Mouse (Mus musculus) cerebellum, postnatal 14 days (tissue): ENCODE measurements around the gene Sema6b.

ENCODE experiments used
- DNase-seq, 2 experiments: peaks; one replicate each; pipeline ENCODE4 v3.0.0; 2021; ENCODE audit warnings: mixed read lengths in 2 of 2

Sema6b gene

DNA sequence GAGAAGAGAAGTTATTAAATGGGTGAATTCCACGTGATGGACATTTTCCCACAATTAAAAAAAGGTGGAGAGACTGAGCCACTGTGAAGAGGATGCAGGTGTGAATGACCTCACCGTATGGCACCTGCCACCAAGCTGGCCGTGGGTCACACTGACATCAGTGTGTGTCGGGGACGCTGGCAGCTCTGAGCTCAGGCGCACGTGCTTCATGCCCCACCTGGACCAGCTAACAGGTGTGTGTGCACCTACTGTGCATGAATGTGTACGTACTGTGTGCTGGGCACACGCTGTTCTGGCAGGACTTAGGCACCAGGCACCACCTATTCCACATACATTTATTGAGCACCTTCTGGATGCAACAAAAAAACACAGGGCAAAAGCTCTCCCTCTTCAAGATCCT, 4.4 kb upstream of the Sema6b start:
- no peak for DNase-seq

DNA sequence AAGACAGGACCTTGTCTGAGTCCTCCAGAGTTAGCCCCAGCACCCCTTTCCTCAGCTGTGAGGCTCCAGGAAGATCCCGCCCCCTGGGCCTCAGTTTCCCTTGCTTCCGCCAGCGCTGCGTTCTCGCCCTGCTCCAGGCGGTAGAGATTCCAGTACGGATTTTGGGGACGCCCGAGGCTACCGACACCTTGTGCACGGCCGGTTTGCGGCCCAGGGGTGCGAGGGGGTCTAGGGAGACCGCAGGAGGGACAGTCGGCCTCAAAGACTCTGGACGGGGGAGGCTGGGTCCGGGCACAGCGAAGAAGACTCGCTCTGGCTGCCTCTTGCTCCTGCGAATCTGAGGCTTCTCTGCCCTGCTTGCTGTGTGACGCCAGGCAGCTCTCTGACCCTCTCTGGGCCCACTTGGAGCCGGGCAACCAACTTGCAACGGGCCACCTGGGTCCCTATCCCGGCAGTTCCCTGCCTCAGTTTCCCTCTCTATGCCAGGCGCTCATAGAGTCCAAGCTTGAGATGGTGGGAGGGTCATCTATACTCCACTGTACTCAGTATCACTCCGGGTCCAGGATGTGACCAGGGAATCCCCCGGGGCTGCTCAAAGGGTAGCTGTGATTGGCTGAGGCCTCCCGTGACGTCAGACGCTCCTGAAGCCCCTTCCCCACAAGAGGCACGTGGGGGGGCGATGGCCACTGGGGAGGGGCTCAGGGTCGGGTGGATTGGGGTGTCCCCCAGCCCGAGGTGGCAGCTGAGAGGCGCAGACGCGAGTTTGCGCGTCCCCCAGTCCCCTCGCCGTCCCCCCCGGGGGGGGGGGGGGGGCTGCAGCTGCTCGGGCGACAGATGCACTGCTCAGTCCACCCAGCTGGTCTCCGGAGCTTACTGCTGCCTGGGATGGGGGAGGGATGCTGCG, 1.8 kb upstream of the Sema6b start:
- DNase-seq, result peak; percentile 81 to 82

DNA sequence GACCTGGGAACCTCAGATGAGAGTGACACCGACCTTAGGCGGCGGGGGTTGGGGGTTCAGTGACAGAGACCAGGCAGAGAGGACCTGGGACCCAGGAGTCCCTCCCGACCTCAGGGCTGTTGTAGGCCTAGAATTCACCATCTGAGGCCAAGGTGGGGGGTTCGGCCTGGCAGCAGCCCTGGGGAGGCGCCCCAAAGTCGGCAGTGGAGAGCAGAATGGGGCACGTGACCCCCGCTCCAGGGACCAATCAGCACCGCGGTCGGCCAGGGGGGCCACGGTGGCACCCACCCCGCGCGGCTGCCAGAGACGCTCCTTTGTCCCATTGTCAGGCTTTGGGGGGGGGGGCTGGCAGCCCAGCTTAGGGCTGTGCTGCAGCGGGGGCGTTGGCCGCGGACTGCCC, 788 bp downstream of the Sema6b start:
- peak in 1 of 2 experiments; percentile 47 for DNase-seq

DNA sequence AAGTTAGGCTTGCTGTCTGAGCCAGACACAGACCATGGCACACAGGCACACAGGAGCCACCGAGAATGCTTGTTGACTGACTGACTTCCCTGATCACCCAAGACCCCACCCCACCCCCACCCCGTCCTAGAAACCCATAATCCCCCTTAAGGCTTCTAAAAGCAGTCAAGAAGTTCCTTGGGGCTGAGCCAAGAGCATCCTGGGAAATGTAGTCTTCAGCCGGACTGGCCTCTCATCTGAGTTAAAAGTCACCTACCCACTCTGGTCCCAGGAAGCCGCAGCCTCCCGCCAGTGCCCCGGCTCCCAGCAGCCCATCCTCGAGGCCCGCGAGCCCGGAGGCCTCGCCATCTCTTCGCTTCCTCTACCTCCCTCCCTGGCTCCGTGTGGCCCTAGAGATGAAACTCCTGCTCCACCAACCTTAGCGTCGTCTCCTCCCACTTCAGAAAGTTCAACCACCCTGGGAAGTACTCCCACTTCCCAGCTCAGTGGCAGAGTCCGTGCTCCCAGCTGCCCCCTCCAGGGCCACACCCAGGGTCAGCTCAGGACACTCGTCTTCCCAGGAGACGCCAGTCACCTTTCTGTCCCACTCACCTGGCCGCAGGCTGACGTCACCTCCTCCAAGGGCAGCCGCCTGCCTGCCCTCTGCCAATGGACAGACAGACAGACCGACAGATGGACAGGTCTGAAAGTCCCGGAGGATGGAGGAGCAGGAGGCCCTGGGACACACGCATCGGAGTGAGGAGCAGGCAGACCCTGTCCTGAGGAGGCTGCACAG, 2.1 kb downstream of the Sema6b start:
- peak in 1 of 2 experiments; percentile 64 for DNase-seq

DNA sequence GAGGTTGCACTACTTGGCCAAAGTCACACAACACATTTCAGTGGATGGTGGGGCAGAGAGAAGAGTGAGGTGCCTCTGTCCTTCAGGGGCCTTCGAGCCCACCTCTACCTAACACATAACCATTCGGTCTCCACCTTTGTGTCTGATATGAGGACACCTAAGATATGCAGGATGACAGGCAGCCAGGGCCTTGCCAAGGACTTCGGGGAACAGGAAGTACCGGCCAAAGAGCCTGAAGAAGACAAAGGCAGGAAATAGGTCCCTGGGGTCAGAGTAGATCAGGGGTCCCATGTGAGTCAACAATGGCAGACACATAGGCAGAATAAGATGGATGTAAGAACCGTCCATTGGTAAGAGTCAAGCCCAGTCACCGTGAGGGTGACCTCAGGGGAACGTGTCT, 3.6 kb downstream of the Sema6b start:
- no peak for DNase-seq

DNA sequence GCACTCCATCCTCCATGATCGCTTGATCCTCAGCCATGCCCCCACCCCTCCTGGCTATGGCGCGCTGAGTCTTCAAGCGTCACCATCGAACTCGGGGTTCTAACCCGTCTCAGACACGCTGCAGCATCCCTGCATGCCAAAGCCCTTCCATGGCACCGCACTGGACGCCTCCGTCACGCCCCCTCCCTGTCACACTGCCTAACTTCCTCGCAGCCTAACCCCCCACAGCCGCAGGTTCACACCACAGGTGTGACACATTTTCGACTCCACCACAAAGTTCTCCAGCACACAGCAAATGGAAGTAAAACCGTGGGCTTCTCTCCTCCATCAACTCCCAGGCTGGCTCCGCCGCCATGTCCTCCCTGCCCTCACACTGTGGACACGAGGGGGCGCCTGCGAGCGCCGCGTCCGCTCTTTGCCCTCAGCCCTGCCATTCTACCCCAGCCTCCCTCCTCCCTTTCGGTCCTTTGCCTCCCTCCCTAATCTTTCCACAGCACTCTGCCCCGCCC, 5.6 kb downstream of the Sema6b start:
- DNase-seq, result peak; percentile 72 to 83

DNA sequence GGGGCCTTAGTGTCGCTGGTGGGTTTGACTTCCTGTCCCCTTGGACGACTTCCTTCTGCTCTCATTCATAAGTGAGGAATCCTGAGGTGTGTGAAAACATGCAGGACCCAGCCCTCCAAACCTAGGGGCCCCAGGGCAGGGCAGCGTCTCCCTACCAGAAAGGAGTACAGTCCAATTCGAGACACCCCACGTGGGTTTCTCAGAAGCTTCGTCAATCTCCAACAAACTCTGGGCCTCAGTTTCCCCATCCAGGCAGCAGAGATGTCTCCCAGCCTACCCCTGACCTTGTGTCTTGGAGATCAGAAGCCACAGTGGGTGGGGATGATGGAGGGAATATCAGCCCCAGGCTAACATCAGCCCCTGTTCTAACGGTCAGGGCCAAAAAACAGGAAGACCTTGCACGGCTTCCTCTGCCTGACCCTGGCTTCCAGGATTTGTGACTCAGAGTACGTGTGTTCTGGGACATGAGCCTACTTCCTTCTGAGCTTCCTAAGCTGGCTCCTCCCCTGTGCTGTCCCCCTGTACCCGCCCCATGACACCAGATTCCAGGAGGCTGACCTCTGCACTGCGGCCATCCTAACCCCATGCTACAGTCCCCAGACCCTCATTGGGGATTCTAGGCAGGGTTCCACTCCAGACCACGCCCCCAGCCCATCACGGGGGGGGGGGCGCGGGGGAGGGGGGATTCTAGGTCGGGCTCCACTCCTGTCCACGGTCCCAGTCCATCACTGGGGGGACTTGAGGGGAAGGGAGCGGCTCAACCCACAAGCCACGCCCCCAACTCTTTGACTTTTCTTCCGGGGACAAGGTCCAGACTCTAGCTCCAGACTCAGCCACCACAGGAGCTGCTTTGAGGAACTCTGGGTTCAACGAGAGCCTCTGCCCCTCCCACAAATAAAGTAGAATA, 6.4 kb downstream of the Sema6b start:
- DNase-seq, result no peak

DNA sequence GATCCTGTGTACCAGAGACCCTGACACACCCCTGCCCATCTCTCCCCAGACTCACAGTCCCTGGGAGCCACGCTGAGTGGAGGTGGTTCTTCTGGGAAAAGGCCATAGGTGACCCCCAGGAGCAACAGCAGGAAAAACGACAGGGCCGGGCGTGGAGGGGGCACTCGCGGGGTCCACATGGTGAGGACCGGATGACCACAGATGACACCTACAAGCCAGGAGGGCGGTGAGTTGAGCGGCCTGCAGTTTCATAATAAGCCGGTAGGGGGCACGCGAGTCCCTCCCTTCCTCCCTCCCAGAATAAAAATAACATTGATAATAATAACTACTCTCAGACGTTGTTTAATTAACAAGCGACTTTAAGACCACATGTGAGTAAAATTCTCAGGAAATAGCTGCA, 7.5 kb downstream of the Sema6b start:
- peak; percentile 82 to 88 for DNase-seq

DNA sequence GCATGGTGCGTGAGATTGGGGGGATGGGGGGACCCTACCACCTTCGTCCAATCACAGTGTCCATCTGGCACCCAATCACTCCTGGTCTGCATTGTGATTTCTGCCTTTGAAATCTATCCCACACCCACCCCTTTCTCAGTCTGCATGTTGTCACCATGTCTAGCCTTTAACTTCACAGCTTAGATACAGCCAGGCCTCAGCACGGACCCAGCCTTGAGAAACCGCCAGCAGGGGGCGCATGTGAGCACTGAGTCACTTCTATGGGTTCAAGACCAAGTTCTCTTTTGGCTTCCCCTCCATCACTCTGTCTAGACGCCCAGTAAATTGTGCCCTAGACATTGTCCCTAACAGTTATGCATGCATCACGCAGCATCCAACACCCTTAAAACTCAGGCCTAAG, 8.3 kb downstream of the Sema6b start:
- peak; percentile 83 to 91 for DNase-seq

DNA sequence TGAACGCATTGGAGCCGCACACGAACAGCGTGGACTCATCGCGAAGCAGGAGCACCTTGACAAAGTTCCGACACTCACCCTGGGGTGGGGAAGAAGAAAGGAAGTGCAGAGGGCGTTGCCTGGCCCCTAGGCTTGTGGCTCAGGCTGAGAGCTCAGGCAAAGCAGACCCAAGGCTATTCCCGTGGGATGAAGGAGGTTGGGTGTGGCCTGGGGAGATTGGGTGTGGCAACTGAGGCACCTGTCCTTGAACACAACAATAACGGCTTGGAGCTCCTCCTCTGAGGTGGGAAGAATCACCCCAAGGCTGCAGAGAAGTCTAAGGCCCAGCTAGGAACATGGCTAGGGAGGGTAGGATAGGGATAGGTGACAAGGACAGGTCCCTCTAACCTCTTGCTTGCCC, 9.0 kb downstream of the Sema6b start:
- no peak for DNase-seq

DNA sequence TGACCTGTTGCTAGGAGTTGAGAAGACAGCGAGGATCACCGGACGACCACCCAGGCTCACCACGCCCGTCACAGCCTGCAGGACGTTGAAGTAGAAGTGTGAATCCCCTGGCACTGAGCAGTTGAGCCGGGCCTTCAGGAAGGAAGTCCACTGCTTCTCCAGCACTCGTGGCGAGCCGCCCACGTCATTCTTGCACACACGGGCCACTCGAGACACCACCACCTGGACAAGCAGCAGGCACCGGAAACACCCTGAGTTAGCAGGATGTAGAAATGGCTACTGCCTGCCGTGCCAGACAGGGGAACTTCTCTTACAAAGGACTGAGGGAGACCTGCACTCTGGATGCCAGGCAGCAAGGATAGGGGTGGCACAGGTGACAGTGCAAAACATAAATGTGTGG, 11.9 kb downstream of the Sema6b start:
- no peak for DNase-seq

DNA sequence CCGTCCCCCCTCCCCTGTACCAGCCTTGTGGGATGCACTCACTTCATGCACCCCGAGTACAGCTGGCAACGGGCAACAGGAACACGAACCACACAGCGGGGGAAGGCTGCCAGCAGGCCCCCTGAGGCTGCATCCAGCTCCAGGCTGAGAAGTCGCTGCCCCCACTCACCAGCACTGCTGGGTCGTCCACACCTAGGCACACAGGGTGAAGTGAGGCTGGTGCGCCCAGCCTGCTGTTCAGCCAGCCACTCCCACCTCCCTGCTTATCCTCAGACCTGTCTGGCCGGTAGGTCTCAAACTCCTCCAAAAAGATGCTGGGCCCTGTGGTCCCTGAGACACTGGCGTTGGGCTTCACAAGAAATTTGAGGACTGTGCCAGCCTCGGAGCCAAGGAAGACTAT, 14.0 kb downstream of the Sema6b start:
- no peak for DNase-seq

DNA sequence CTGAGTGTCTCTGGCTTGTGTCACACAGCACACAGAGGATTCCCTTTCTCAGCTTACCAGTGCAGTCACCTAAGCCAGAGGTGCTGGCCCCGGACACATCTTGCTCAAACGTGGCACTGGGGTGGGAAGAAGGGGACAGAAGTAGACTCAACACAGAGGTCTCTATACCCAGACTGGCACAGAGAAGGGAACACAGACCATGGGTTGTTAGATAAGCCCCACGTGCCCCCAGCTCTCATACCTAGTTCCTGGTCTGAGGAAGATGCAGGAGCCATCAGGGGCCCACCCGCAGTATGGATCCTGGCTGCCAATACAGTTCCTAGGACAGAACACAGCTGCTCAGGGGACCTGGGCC, 14.9 kb downstream of the Sema6b start:
- no peak for DNase-seq

DNA sequence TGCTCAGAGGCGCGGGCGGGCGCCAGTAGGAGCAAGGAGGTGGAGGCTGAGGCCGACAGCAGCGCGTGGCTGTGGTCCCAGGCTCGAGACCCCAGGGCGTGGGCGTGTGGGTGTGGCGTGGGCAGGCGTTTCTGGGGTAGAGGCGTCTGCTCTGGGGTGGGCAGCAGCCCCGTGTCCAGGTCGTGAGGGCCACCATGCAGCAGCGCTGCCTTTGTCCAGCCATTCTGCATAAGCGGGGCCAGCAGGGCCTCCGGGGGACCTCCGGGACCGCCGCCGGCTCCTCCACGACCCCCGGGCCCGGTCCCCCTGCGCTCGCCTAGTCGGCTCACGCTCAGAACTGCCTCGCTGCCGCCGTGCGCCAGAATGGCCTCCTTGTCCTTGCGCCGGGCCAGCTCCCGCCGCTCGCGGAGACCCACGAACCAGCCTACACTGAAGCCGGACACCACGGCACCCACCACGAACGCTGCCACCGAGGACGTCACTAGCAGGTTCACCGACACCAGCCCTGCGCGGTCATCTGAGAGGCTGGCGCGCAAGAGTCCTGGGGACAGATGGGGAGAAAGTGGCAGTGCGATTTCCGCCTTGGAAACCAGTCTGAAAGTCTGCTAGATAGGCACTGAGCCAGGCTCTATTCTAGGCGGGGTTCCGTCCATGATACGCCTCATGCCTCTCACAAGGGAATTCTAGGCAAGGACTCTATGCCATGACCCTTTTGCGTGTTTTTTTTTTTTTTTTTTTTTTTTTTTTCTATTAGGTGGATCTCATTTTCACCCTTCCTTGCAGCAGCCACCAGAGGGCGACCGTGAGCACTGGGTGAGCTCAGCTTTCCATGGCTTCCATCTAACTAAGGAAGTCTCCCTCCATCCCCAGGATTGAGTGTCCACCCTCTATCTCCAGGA, 15.5 kb downstream of the Sema6b start:
- peak; percentile 71 to 86 for DNase-seq

DNA sequence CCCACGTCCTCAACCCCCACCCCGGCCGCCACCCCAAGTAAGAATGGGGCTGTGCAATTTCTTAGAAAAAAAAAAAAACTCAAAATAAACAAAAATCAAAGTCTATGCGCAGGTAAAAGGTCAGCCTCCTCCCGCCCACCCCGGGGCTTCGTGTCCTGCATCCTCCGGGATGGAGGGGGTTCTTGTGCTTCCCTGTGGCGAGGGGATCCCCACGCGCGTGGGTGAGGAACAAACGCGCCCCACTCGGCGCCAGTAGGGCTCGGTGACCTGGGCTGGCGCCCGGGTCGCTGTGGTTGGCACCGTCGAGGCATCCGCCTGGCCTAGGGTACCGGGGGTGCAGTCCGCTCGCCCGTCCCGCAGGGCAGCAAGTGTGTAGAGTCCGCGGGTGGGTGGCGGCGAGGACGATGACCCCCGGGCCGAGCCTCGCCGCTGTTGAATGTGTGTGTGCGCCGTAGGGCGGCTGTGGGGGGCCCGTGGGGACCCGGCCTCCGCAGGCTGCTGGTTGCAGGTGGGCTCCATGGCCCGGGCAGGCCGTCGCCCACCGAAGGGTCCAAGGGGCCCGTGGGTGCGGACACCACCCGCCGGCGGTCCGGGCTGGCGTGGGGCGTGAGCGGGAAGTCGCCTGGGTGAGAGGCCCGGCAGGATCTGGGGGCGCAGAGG, 16.3 kb downstream of the Sema6b start:
- DNase-seq, result no peak

DNA sequence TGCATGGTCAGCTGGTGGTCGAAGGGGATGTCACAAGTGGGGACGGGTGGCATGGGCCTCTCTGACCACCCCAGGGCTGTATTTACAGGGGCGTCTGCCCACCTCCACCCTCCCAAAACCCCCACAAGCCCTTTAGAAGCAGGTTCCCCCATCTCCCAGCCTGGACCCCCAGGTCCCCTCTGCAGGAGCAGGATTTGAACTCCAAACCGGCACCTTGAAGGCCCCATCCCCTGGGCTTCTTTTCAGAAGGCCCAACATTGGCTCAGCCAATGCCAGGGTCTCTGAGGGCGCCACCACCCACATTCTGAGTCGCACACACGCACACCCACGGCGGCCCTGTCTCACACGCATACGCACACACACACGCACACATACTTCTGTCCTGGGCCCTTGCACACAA, 17.0 kb downstream of the Sema6b start:
- no peak for DNase-seq

DNA sequence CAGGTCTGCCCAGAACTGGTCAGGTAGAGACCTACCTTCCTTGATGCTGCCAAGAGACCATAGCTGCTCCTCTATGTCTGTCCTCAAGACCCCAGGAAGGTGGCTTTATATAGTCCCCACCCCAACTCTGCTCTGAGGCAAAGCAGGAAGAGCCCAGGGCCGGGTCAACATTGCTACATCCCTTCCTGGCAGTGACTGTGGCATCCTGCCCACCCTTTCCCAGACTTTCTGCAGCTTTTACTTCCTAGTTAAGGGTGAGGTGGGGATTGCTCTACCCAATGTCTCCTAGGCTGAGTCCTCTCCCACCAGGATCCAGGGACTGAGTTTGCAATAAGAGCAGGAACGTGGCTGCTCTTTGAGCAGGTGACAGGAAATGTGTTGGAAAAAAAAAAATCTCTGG, 18.3 kb downstream of the Sema6b start, which contains the start of gene Lrg1:
TSS of gene Lrg1 (minus strand) at position 176 of the 400 bp plus-strand sequence.
- no peak for DNase-seq

DNA sequence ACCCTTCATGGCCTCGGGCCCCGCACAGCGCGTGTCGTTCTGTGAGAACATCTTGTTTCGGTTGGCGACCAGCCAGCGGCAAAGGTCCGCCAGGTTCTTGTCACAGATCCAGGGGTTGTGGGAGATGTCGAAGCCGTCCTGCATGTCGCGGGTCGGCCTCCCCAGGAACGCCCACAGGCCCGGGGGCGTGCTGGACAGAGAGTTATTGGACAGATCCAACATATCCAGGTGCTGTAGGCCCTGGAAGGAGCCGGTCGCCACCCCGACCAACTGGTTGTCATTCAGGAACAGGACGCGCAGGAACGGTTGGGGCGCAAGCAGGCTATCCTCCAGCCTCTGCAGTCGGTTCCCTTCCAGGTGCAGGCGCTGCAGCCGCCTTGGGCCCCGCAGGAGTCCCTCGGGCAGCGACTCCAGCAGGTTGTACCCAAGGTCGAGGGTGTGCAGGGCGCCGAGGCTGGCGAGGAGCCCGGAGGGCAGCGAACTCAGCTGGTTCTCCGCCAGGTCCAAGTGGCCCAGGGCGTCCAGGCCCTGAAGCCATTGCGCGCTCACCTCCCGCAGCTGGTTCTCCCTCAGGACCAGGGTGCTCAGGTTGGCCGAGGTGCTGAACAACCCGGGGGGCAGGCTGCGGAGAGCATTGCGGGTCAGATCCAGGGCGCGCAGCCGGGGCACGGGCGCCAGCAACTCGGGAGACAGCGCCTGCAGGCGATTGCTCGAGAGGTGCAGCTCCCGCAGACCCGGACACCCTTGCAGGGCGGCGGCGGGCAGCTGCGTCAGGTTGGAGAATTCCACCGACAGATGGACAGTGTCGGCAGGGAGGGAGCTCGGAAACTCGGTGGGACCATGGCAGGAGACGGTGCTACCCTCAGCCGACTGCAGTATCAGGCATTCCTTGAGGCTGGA, 19.9 kb downstream of the Sema6b start:
- peak; percentile 59 to 69 for DNase-seq

DNA sequence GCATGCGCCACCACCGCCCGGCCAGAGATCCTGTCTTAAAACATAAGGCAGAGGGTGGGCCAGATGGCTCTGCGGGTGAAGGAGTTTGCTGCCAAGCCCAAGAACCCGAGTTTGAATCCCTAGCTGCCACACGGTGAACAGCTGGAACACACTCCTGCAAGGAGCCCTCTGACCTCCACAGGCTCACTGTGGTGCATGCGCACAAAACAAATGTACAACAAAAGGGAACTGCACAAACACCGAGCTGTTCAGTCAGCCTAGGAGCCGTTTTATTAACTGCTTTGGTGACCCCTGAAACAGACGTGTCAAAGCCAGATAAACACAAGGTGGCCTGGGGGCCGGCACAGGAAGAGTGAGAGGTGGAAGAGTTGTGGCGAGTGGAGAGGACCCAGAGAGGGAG, 20.7 kb downstream of the Sema6b start:
- no peak for DNase-seq

DNA sequence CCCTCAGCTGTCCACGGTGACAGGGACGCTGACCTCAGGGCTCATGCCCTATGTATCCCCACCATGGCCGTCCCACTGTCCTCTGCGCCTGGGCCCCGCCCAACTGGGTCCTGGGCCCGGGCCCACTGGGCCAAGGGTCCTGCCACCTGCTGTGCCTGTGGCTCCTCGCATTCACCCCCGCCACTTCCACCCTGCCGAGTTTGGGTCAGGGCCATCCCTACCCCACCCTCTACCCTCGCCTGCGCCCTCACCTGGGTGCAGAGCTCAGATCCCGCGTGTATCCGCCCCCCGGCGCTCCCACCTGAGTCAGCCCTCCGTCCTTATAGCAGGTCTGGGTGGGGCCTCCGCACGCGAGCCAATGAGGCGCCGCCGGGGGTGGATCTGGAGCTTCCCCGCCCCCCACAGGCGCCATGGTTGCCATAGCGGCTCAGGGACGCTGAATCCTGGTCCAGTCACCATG, 22.9 kb downstream of the Sema6b start, which contains the start of gene Plin5:
TSS of gene Plin5 (minus strand) at position 346 of the 460 bp plus-strand sequence.
- peak; percentile 61 to 79 for DNase-seq
